32 mouse cellular contexts compared by ENCODE assay signal in genomic region chr8:118249319-118249718, GRCm38 (mm10). TPM values are rescaled to one million over a fixed set of nuclear protein-coding genes. Genes with fewer than 3 reads are reported as not detected.
"Had no signal": no experiment of that assay in that cellular context is flagged by ENCODE, and none has a peak within 500 bp of the region (broad histone marks: within the 10 kb centered on the region; RNA-seq: fewer than 3 reads in every experiment).

No protein-coding gene starts in this region.

- H3K27ac ChIP-seq: left cerebral cortex, adult 2 months; limb, embryonic 10.5 days; limb, embryonic 12.5 days; limb, embryonic 13.5 days; limb, embryonic 15.5 days; liver, embryonic 12.5 days; liver, embryonic 13.5 days; liver, embryonic 14.5 days; liver, embryonic 15.5 days; lung, embryonic 15.5 days; macrophage; midbrain, embryonic 10.5 days; midbrain, embryonic 12.5 days; midbrain, embryonic 13.5 days; midbrain, embryonic 15.5 days had no signal

- DNase-seq: left cerebral cortex, postnatal 4 days; liver; liver, embryonic 13.5 days; liver, postnatal 0 days; lung, adult 18-20 months; lung, adult 2 months; lung, embryonic 14.5 days; lung, postnatal 10 days; lung, postnatal 14 days; lung, postnatal 4 days; midbrain, embryonic 14.5 days had no signal

- H3K4me2 ChIP-seq: limb, embryonic 12.5 days; limb, embryonic 13.5 days; limb, embryonic 15.5 days; liver, embryonic 11.5 days; liver, embryonic 12.5 days; liver, embryonic 13.5 days; liver, embryonic 15.5 days; lung, embryonic 14.5 days; lung, embryonic 15.5 days; midbrain, embryonic 11.5 days; midbrain, embryonic 12.5 days; midbrain, embryonic 13.5 days; midbrain, embryonic 15.5 days had no signal

- H3K27me3 ChIP-seq: limb, embryonic 12.5 days; limb, embryonic 13.5 days; limb, embryonic 15.5 days; liver, embryonic 12.5 days; liver, embryonic 13.5 days; liver, embryonic 15.5 days; lung, embryonic 15.5 days; megakaryocyte, embryonic 14.5 days; midbrain, embryonic 12.5 days; midbrain, embryonic 13.5 days; midbrain, embryonic 15.5 days had no signal

- H3K4me3 ChIP-seq: left cerebral cortex, adult 2 months; limb, embryonic 10.5 days; limb, embryonic 12.5 days; limb, embryonic 13.5 days; limb, embryonic 15.5 days; liver, embryonic 12.5 days; liver, embryonic 13.5 days; liver, embryonic 15.5 days; lung, embryonic 15.5 days; megakaryocyte, embryonic 14.5 days; midbrain, embryonic 10.5 days; midbrain, embryonic 12.5 days; midbrain, embryonic 13.5 days; midbrain, embryonic 15.5 days had no signal

- H3K36me3 ChIP-seq: limb, embryonic 10.5 days; limb, embryonic 12.5 days; limb, embryonic 13.5 days; limb, embryonic 15.5 days; liver, embryonic 12.5 days; liver, embryonic 13.5 days; liver, embryonic 15.5 days; lung, embryonic 15.5 days; midbrain, embryonic 10.5 days; midbrain, embryonic 12.5 days; midbrain, embryonic 13.5 days; midbrain, embryonic 15.5 days had no signal

RNA-seq across cellular contexts. Expression of gene Cdh13, which starts 34.2 kb away (rescaled TPM):
- total RNA-seq: megakaryocyte progenitor cell, adult 5-6 weeks; megakaryocyte, adult 5-6 weeks; megakaryocyte-erythroid progenitor cell, adult 5-6 weeks; monocyte, adult 5-6 weeks had no signal
- polyA plus RNA-seq: macrophage had no signal
